Mouse (Mus musculus) ES-Bruce4 (cell line): ENCODE measurements around the gene Olfr1315-ps1.

Source experiments
- CTCF ChIP-seq: IDR thresholded peaks from one replicate; pipeline ENCODE4 v1.8.1; 2011; ENCODE audit warnings: low read depth, low read length
- POLR2A ChIP-seq: IDR thresholded peaks from one replicate; pipeline ENCODE4 v1.8.1; 2011; ENCODE audit warnings: low read length; ENCODE audit not compliant: insufficient read depth

DNA sequence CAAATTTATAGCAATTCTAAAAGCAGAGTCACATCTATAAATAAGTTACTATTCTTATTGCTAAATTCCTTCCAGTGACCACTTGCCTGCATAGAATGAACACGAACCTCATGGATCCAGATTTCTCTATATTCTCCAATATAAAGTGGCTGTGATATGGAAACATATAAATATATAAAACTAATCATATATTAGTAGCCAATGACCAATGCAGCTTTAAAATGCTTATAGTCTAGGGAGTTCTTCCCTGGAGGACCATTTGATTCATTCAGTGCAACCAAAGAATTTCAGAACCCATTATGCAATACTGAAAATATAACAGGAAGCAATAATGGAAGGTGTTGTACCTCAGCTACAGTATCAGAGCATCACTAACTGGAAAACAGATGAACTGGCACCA is at the start of gene Olfr1315-ps1:
- TF ChIP-seq CTCF = no peak
- TF ChIP-seq POLR2A = no peak
